Mouse (Mus musculus) kidney, adult 11 months (tissue): ENCODE results near the gene Ncf4.

Experiments
- DNase-seq: peaks from one replicate; pipeline ENCODE4 v3.0.0; 2022

Gene Ncf4

GRCm38 (mm10) chr15:78244695-78245492 is at the start of gene Ncf4:
TSS of gene Ncf4 (plus strand) at chr15:78244801.
- DNase-seq: peak; percentile 13

GRCm38 (mm10) chr15:78195096-78195880 is 49.3 kb upstream of the Ncf4 start:
- DNase-seq: no peak

GRCm38 (mm10) chr15:78204053-78204847 is 40.4 kb upstream of the Ncf4 start:
- peak; percentile 12 for DNase-seq

GRCm38 (mm10) chr15:78205192-78205591 is 39.4 kb upstream of the Ncf4 start:
- peak; percentile 19 for DNase-seq

GRCm38 (mm10) chr15:78206312-78206711 is 38.3 kb upstream of the Ncf4 start, which contains the start of gene Pvalb:
TSS of gene Pvalb (minus strand) at chr15:78206400.
- DNase-seq: no peak

- no peak for DNase-seq
Measured at GRCm38 (mm10) chr15:78210203-78210602, 34.4 kb upstream of the Ncf4 start.

- DNase-seq: no peak
Measured at GRCm38 (mm10) chr15:78211367-78211766, 33.2 kb upstream of the Ncf4 start.

- no peak for DNase-seq
Measured at GRCm38 (mm10) chr15:78215269-78215668, 29.3 kb upstream of the Ncf4 start.

- DNase-seq: no peak
Measured at GRCm38 (mm10) chr15:78227816-78228215, 16.8 kb upstream of the Ncf4 start.

- no peak for DNase-seq
Measured at GRCm38 (mm10) chr15:78231346-78232331, 13.0 kb upstream of the Ncf4 start.

- DNase-seq: no peak
Measured at GRCm38 (mm10) chr15:78234823-78235509, 9.6 kb upstream of the Ncf4 start.

GRCm38 (mm10) chr15:78239453-78239852 is 5.1 kb upstream of the Ncf4 start:
- no peak for DNase-seq

- no peak for DNase-seq
Measured at GRCm38 (mm10) chr15:78239956-78240617, 4.5 kb upstream of the Ncf4 start.

- DNase-seq: no peak
Measured at GRCm38 (mm10) chr15:78241335-78241734, 3.3 kb upstream of the Ncf4 start.

GRCm38 (mm10) chr15:78243061-78243460 is 1.5 kb upstream of the Ncf4 start:
- DNase-seq: no peak

GRCm38 (mm10) chr15:78243774-78244173 is 827 bp upstream of the Ncf4 start:
- no peak for DNase-seq

GRCm38 (mm10) chr15:78246143-78247116 is 1.8 kb downstream of the Ncf4 start:
- DNase-seq: no peak

GRCm38 (mm10) chr15:78247659-78248058 is 3.1 kb downstream of the Ncf4 start:
- DNase-seq: no peak

- DNase-seq: no peak
Measured at GRCm38 (mm10) chr15:78248410-78248809, 3.8 kb downstream of the Ncf4 start.
